Mouse (Mus musculus): Measurements from ENCODE around the gene Foxo4.

Gene Foxo4

DNA sequence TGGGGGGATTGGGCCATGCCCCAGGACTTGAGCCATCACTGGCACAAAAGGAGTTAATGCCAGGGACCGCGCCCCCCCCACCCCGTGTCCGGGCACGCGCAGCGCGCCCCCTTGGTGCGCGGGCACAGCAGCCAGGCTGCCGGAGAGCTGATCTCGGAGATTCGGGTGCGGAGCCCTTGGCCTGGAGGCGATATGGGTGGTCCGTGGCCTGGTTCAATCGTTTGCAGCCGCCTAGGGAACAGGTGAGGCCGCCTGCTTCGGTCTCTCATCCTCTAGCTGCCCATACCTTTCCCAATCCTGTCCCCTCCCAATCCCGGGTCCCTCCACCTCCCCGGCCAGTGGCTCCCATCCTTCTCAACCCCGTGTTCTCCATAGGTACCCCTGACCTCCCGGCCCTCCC lies 44.7 kb downstream of the Foxo4 start, which contains the start of gene Nlgn3:
TSS of gene Nlgn3 (plus strand) at position 114 of the 400 bp plus-strand sequence.
- DNase-seq, result no peak

DNA sequence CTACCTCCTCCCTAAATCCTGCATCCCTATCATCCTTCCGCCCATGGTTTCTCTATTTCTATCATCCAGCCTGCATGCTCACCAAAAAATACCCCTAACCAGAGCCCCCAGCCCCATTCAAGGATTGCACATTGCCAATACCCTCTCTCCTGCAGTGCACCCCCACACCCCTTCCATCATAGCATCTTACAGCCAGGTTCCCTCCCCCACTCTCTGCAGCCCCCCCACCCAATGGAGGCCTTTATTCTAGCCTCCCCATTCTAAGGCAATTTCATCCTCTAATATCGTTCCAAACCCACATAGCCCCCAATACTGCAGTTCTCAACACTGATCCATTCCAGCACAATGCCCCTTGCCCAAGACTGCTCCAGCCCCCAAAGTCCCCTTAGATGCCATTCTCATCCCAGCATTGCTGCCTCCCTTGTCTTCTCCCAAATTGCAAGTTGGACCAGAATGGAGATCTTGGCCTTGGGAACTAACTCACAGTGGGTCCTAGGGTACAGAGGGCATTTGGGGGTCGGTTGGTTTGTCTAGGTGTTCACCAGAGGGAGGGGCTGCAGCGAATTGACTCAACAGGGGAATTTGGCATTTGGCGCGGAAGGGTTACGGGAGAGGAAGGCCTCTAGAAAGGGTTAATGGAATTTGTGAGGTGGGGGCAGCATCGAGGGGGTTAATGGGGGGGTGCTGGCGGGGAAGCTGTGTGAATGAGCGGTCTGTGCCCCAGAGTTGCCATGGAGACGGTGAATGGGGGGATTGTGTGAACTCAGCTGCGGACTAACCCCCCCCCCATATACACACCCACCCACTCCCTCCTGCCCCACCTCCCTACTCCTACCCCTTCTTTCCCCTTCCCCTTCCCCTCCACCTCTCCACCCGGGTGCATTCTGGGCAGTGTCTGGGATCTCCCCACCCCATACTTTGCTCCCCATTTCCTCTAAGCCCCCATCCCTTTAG lies 45.4 kb downstream of the Foxo4 start:
- DNase-seq, result no peak

DNA sequence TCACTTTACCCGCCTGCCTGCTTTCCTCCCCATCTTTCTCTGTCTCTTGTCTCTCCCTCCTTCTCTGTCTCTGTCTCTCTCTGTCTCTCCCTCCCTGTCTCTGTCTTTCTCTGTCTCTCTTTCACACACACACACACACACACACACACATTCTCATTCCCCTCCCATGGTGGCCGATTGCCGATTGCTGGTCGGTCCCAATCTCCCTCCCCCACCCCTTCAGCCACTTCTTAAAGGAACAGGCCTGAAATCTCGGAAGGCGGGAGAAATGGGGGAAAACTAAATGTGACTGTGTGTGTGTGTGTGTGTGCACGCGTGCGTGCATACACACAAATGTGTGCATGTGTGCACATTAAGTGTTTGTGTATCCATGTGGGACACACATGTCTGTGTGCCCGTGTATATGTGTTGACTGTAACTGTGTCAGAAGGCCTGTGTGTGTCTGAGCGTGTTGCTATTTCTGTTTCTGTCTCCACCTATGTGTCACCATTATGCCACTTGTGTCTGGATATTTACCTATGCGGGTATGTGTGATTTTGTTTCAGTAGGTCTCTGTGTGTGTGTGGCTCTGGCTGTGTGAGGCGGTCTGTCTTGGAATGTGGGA lies 46.2 kb downstream of the Foxo4 start:
- no peak for DNase-seq

DNA sequence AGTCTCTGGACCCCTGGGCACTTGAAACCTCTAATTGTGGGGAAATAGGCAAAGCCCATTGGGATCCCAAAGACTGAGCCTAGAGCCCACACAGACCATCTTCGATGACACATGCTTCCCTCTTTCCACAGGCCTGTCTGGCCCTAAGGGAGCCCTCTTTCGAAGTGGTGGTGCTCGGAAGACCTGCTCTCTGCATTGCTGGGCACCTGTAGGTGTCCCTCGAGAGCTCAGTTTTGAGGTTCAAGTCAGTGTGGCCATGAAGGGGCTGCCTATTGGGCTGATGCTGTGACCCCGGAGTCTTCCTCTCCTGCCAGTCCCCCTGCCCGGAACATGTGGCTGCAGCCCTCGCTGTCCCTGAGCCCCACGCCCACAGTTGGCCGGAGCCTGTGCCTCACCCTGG lies 47.3 kb downstream of the Foxo4 start:
- no peak for DNase-seq

GRCm38 (mm10) chrX:101304646-101305045 lies 50.3 kb downstream of the Foxo4 start:
- no peak for DNase-seq

- no peak for DNase-seq
Observed at GRCm38 (mm10) chrX:101309299-101309698, 55.0 kb downstream of the Foxo4 start.
